Mouse (Mus musculus): ENCODE measurements around the gene Nhlrc4. TPM values are rescaled to one million over a fixed set of nuclear protein-coding genes. Genes with fewer than 3 reads are reported as not detected.

Nhlrc4 gene
- polyA plus RNA-seq, 1 experiment from 2014 or later: 0.19 TPM

DNA sequence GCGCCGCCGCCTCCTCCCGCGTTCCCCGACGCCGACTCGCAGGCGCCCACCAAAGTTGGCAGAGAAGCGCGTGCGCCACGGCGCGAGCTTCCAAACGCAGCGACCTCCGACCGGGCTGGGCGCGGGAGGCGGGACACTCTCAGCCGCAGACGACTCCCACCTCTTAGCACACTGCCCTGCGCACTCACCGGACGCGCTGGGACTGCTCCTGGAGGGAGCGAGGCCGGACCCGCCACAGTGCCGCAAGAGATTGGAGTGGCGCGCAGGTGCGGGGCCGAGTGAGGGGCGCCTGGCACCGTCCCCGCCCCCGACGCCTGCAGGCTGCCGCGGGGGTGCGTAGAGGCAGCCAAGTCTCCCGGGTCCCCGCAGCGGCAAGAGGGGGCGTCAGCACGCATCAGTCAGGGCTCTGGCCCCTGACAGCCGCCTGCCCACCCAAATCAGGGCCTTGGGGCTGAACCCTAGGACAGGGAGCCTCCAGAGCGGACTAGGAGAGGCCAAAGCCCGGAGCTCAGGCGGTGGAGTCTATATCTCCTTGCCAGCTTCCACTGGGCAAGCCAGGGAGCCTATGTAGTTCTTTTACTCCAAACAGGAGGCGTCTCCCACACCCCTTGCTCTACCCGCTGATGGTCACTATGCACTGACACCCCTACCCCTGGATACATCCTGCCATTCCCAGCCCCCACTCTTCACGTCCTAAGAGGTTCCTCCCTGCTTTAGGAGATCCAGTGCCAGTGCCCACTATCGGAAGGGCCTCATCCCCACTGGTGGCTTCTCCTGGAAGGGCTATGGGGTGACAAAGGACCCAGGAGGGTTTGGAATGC is 7.3 kb upstream of the Nhlrc4 start, which contains the start of gene A930017K11Rik:
TSS of gene A930017K11Rik (minus strand) at position 763 of the 821 bp plus-strand sequence.
- Histone ChIP-seq H3K36me3 (ENCODE audit: control insufficient read depth, insufficient read depth, low read length) (no peaks in the 10 kb centered on the region), H3K9ac (ENCODE audit: low read depth, low read length) (peak within 1 kb of the TSS; percentile 46), H3K4me2 (ENCODE audit: low read length) (peak within 1 kb of the TSS; percentile 67), H3K9me3 (ENCODE audit: control insufficient read depth, low read length) (no peaks in the 10 kb centered on the region), H3K27ac (ENCODE audit: low read depth, low read length) (no peak within 1 kb of the TSS), H3K4me1 (ENCODE audit: control insufficient read depth, insufficient read depth, low read depth, low read length) (peaks cover 14% of the 10 kb centered on the region), H3K4me3 (ENCODE audit: low read length) (peak within 1 kb of the TSS; percentile 43), H3K27me3 (replicated peaks; ENCODE audit: control insufficient read depth, insufficient read depth, low read length) (peaks cover 34% of the 10 kb centered on the region)
- under 1% methylated on average over 57 of the region's 58 CpGs for WGBS
- no peak for ATAC-seq

DNA sequence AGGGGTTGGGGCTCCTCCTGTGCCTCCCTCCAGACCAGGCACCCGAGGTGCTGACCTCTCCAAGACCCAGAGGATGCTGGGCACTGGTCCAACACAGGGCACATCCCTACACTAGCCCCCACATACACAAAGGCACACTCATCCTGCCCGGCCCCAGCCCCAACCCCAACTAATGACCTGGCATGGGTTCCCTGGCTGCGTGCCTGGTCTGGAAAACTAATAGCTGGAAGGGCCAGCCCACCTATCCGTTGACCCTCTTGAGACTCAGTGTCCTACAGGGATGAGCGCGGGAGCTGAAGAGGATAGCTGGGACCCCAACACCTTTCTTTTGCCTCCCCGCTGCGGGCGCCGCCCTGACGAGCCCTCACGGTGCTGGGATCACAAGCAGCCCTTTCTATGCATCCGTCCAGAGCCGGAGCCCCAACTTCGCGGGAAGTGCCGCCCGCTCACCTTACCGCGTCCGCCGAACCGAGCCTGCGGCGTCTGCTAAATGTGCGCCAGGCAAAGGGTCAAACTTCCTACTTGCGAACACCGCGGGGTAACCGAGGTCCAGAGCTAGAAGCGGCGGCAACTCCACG is 6.6 kb upstream of the Nhlrc4 start:
- Histone ChIP-seq H3K27me3 (replicated peaks; ENCODE audit: control insufficient read depth, insufficient read depth, low read length) (peaks cover 34% of the 10 kb centered on the region), H3K9me3 (ENCODE audit: control insufficient read depth, low read length) (no peaks in the 10 kb centered on the region), H3K9ac (ENCODE audit: low read depth, low read length) (peak overlapping the region; percentile 46), H3K27ac (ENCODE audit: low read depth, low read length) (no peak overlapping the region), H3K4me3 (ENCODE audit: low read length) (peak overlapping the region; percentile 43), H3K4me1 (ENCODE audit: control insufficient read depth, insufficient read depth, low read depth, low read length) (peaks cover 14% of the 10 kb centered on the region), H3K36me3 (ENCODE audit: control insufficient read depth, insufficient read depth, low read length) (no peaks in the 10 kb centered on the region), H3K4me2 (ENCODE audit: low read length) (peak overlapping the region; percentile 67)
- peak; percentile 40; the same call in 1 of the 2 replicates for ATAC-seq
- WGBS: under 1% methylated on average over 33 of the region's 33 CpGs

DNA sequence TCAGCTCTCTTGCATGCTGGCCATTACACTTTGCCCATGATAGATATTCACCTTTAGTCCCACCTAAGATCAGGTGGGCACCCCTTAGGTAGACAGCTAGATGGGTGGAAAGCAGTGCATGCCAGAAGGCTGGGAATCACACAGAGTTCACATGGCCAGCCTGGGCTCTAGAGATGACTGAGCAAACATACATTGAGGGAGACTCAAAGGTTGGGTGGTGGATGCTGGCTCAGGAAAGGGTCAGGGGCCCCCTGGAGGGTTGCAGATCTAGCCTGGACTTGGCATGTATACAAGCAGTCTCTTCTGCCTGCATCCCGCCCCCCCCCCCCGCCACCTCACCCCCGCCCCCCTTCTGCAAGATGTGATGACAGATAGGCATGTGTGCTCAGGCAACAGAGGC is 5.9 kb upstream of the Nhlrc4 start:
- no CpG with 5 or more reads among the region's 3 CpGs for whole genome bisulfite sequencing
- Histone ChIP-seq H3K4me2 (ENCODE audit: low read length) (no peak overlapping the region; the same call in 1 of the 2 replicates), H3K27ac (ENCODE audit: low read depth, low read length) (no peak overlapping the region), H3K27me3 (replicated peaks; ENCODE audit: control insufficient read depth, insufficient read depth, low read length) (peaks cover 34% of the 10 kb centered on the region), H3K4me1 (ENCODE audit: control insufficient read depth, insufficient read depth, low read depth, low read length) (peaks cover 14% of the 10 kb centered on the region), H3K36me3 (ENCODE audit: control insufficient read depth, insufficient read depth, low read length) (no peaks in the 10 kb centered on the region), H3K9me3 (ENCODE audit: control insufficient read depth, low read length) (no peaks in the 10 kb centered on the region), H3K9ac (ENCODE audit: low read depth, low read length) (no peak overlapping the region; the same call in 1 of the 2 replicates), H3K4me3 (ENCODE audit: low read length) (peak overlapping the region; percentile 43; the same call in 1 of the 2 replicates)
- ATAC-seq: no peak

DNA sequence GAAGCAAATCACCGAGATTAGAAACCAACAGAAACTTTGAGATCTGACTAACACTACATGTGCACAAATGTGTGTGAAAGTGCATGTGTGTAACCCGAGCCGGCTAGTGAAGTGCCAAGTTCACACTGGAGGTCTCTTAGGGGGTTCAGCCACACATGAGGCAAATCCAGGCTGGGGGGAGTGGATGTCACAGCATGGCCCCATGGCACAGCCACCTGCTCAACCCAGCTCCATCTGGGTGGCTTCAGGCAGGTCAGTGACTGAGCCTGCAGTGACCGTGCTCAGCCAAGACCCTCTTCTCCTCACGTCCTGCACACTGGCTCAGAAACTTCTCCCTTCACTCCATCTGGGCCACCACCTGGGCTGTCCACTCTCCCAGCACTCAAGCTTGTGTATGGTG is 5.2 kb upstream of the Nhlrc4 start:
- H3K9ac ChIP-seq (ENCODE audit: low read depth, low read length): no peak overlapping the region
- H3K4me1 ChIP-seq (ENCODE audit: control insufficient read depth, insufficient read depth, low read depth, low read length): peaks cover 14% of the 10 kb centered on the region
- H3K9me3 ChIP-seq (ENCODE audit: control insufficient read depth, low read length): no peaks in the 10 kb centered on the region
- no peaks in the 10 kb centered on the region for H3K36me3 ChIP-seq (ENCODE audit: control insufficient read depth, insufficient read depth, low read length)
- no peak for ATAC-seq
- no peak overlapping the region for H3K4me2 ChIP-seq (ENCODE audit: low read length)
- no peak overlapping the region for H3K27ac ChIP-seq (ENCODE audit: low read depth, low read length)
- peaks cover 34% of the 10 kb centered on the region for H3K27me3 ChIP-seq (replicated peaks; ENCODE audit: control insufficient read depth, insufficient read depth, low read length)
- WGBS: 74% methylated on average over 5 of the region's 5 CpGs
- H3K4me3 ChIP-seq (ENCODE audit: low read length): no peak overlapping the region

DNA sequence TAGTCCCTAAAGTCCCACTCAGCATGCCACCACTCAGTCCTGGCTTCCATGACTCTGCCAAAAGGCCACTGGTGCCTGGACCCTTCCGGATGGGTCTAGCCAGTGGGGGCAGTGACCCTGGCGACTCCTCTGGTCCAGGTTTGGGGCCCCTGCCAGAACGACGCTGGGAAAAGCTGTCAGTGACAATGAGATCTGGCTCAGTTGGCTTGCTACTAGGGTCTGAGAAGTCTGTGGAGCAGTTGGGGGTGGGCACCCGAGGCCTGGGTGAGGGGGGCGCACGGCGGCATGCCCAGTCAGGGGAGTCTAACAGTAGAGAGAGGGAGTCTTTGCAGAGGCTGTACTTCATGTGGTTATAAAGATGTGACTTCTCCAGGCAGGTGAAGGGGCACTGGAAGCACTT is 3.3 kb upstream of the Nhlrc4 start:
- H3K4me1 ChIP-seq (ENCODE audit: control insufficient read depth, insufficient read depth, low read depth, low read length): peaks cover 14% of the 10 kb centered on the region
- H3K36me3 ChIP-seq (ENCODE audit: control insufficient read depth, insufficient read depth, low read length): no peaks in the 10 kb centered on the region
- H3K9ac ChIP-seq (ENCODE audit: low read depth, low read length): no peak overlapping the region
- H3K27ac ChIP-seq (ENCODE audit: low read depth, low read length): no peak overlapping the region
- H3K9me3 ChIP-seq (ENCODE audit: control insufficient read depth, low read length): no peaks in the 10 kb centered on the region
- ATAC-seq: no peak
- peaks cover 31% of the 10 kb centered on the region for H3K27me3 ChIP-seq (replicated peaks; ENCODE audit: control insufficient read depth, insufficient read depth, low read length)
- H3K4me3 ChIP-seq (ENCODE audit: low read length): no peak overlapping the region
- 77% methylated on average over 8 of the region's 8 CpGs for WGBS
- H3K4me2 ChIP-seq (ENCODE audit: low read length): no peak overlapping the region

DNA sequence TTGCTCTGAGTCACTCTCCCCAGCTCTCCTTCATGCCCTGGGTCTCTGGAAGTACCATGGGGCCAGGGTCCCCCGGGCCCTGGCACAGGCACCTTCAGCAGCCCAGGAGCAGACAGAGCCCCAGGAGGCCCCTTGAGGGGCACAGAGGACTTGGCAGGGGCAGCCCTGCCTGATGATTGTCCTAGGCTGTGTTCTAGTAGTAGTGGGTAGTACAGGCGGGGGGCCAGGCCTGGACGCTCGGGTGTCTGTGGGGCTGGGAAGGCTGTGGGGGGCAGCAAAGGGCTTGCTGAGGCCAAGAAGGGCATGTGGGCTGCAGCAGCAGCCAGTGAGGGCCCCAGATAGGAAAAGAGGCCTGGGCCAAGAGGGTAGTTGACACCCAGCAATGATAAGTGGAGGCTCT is 2.8 kb upstream of the Nhlrc4 start:
- Histone ChIP-seq H3K9ac (ENCODE audit: low read depth, low read length) (no peak overlapping the region), H3K27me3 (replicated peaks; ENCODE audit: control insufficient read depth, insufficient read depth, low read length) (peaks cover 26% of the 10 kb centered on the region), H3K4me3 (ENCODE audit: low read length) (no peak overlapping the region), H3K4me1 (ENCODE audit: control insufficient read depth, insufficient read depth, low read depth, low read length) (peaks cover 14% of the 10 kb centered on the region), H3K36me3 (ENCODE audit: control insufficient read depth, insufficient read depth, low read length) (no peaks in the 10 kb centered on the region), H3K9me3 (ENCODE audit: control insufficient read depth, low read length) (no peaks in the 10 kb centered on the region), H3K4me2 (ENCODE audit: low read length) (no peak overlapping the region), H3K27ac (ENCODE audit: low read depth, low read length) (no peak overlapping the region)
- ATAC-seq: no peak
- 82% methylated on average over 4 of the region's 4 CpGs for WGBS

DNA sequence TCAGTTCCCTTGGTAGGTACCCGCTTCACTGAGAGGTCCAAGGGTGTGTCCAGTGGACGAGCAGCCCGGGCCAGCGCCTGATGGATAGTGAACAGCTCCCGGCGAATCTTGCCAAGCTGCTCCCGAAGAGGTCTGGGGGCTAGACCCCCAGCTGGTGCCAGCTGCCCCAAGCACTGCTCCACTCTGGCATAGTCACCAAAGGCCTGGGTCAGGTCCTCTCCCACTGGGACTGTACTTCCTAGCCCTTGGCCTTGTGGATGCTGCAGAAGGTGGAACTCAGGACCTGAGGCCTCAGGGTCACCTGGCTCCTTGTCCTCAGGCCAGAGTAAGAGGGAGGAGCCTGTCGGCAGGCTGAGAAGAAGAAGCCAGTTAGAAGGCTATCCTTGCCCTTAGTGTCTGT is 2.1 kb upstream of the Nhlrc4 start:
- no peak overlapping the region for H3K9ac ChIP-seq (ENCODE audit: low read depth, low read length)
- H3K27me3 ChIP-seq (replicated peaks; ENCODE audit: control insufficient read depth, insufficient read depth, low read length): peaks cover 19% of the 10 kb centered on the region
- no peak overlapping the region for H3K27ac ChIP-seq (ENCODE audit: low read depth, low read length)
- no peak overlapping the region for H3K4me3 ChIP-seq (ENCODE audit: low read length)
- ATAC-seq: no peak
- H3K4me2 ChIP-seq (ENCODE audit: low read length): no peak overlapping the region
- peaks cover 11% of the 10 kb centered on the region for H3K4me1 ChIP-seq (ENCODE audit: control insufficient read depth, insufficient read depth, low read depth, low read length)
- H3K36me3 ChIP-seq (ENCODE audit: control insufficient read depth, insufficient read depth, low read length): no peaks in the 10 kb centered on the region
- WGBS: 88% methylated on average over 8 of the region's 8 CpGs
- H3K9me3 ChIP-seq (ENCODE audit: control insufficient read depth, low read length): no peaks in the 10 kb centered on the region

DNA sequence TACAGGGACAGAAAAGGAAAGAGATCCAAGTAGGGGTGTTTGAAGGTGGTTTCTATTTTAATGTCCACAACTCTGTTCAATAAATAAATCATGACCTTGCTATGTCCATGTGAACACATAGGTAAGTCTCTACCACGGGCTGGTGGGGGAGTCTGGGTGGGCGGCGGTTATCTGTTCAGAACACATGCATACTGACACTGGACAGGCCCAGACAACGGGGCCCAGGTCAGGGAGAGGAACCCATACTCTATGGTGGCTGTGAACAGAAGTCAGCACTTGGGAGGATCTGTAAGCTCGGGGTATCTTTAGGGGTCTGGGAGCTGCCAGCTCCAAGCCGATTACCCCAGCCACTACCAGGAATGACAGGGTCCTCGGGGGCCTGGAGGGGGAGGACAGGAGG is 1.6 kb upstream of the Nhlrc4 start:
- Histone ChIP-seq H3K27ac (ENCODE audit: low read depth, low read length) (no peak overlapping the region), H3K4me1 (ENCODE audit: control insufficient read depth, insufficient read depth, low read depth, low read length) (peaks cover 5% of the 10 kb centered on the region), H3K9ac (ENCODE audit: low read depth, low read length) (no peak overlapping the region), H3K36me3 (ENCODE audit: control insufficient read depth, insufficient read depth, low read length) (no peaks in the 10 kb centered on the region), H3K27me3 (replicated peaks; ENCODE audit: control insufficient read depth, insufficient read depth, low read length) (peaks cover 14% of the 10 kb centered on the region), H3K9me3 (ENCODE audit: control insufficient read depth, low read length) (no peaks in the 10 kb centered on the region), H3K4me2 (ENCODE audit: low read length) (no peak overlapping the region), H3K4me3 (ENCODE audit: low read length) (no peak overlapping the region)
- no peak for ATAC-seq
- WGBS: 77% methylated on average over 7 of the region's 7 CpGs

DNA sequence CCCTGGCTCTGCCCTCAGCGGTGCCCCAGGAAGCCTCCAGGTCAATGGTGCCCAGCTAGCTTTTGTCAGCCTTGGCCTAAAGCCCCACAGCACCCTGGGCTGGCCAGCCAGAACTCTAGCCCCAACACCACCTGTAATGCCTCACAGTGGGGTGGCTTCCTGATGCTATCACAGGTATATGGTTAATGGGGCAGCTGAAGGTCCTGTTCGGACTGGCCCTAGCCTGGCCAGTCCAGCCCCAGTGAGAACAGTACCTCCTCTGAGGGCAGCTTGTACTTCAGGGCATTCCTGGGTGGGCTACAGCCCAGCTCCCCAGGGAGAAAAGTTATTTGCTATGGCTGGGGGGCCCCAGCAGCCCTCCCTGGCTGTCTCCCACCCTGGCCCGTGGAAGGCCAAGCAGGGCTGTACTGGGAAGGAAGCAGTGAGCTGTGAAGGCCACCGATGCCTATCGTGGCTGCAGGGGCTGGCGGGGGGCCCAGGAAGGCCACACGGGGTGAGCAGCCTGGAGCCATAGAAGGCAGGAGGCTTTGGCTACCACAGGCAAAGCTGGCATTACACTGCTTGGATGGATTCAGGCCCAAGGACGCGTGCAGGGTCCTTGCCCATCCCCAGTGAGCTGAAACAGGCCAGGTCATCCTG is 875 bp upstream of the Nhlrc4 start:
- Histone ChIP-seq H3K36me3 (ENCODE audit: control insufficient read depth, insufficient read depth, low read length) (no peaks in the 10 kb centered on the region), H3K4me1 (ENCODE audit: control insufficient read depth, insufficient read depth, low read depth, low read length) (peaks cover 5% of the 10 kb centered on the region), H3K4me3 (ENCODE audit: low read length) (no peak overlapping the region), H3K27ac (ENCODE audit: low read depth, low read length) (no peak overlapping the region), H3K9me3 (ENCODE audit: control insufficient read depth, low read length) (no peaks in the 10 kb centered on the region), H3K27me3 (replicated peaks; ENCODE audit: control insufficient read depth, insufficient read depth, low read length) (peaks cover 6% of the 10 kb centered on the region), H3K4me2 (ENCODE audit: low read length) (no peak overlapping the region), H3K9ac (ENCODE audit: low read depth, low read length) (no peak overlapping the region)
- ATAC-seq: no peak
- WGBS: 47% methylated on average over 9 of the region's 9 CpGs

Measured in hindbrain, embryonic 16.5 days (tissue).